Mouse (Mus musculus): Measurements from ENCODE around the gene Prkca. TPM values are rescaled to one million over a fixed set of nuclear protein-coding genes. Genes with fewer than 3 reads are reported as not detected.

Prkca gene
- total RNA-seq, 4 experiments from 2014 or later: 28.2 to 38.1 (median 33.4) TPM

Small RNA genes within 50 kb of the gene (microRNA-seq; reads per million reads assigned to microRNA genes)
- gene Mir7223: not detected

Other genes with a start within 250 kb of the Prkca start
- gene Apoh, start 574 bp downstream of the Prkca start, total RNA-seq (2022): not detected
- 10 to 100 TPM in 3 of 4 experiments, 1 to 10 TPM in 1; 9.3 to 12.4 (median 11.4) TPM for gene Cep112, start 81.3 kb upstream of the Prkca start, total RNA-seq (2022)